Mouse (Mus musculus) activated CD4-positive, CD25-positive, alpha-beta regulatory T cell, adult 4 months (primary cell): Measurements from ENCODE around the gene Zfp672. TPM values are rescaled to one million over a fixed set of nuclear protein-coding genes. Genes with fewer than 3 reads are reported as not detected.

Experiments
- ATAC-seq: one replicate; pipeline ENCODE4 v1.8.0; 2017
- polyA plus RNA-seq, 2 experiments: library from polyadenylated mRNA; unstranded; fragments of 100-300 nt; shearing (Covaris generic); gene quantifications; one replicate each; pipeline ENCODE4 v1.2.1; 2017

The Zfp672 gene
- polyA plus RNA-seq, 2 experiments from 2014 or later, result 43.4 to 44.5 TPM

DNA sequence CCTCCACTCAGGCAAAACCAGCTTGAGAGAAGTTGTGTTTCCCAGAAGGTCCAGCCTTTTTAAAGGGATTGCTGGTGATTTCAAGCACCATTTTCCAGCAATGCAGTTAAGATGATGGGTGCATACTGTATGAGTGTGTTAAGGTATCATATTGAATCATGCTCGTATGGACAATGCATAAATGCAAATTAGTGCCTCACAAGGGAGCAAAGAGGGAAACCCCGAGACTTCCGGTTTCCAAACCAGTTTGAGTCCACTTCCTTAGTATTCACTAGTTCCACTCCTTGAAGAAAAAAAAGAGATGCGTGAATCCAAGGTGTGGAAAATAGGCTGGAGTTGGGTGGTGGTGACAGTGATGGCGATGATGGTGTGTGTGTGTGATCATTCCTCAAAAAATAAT lies 47.6 kb downstream of the Zfp672 start:
- ATAC-seq, result no peak

DNA sequence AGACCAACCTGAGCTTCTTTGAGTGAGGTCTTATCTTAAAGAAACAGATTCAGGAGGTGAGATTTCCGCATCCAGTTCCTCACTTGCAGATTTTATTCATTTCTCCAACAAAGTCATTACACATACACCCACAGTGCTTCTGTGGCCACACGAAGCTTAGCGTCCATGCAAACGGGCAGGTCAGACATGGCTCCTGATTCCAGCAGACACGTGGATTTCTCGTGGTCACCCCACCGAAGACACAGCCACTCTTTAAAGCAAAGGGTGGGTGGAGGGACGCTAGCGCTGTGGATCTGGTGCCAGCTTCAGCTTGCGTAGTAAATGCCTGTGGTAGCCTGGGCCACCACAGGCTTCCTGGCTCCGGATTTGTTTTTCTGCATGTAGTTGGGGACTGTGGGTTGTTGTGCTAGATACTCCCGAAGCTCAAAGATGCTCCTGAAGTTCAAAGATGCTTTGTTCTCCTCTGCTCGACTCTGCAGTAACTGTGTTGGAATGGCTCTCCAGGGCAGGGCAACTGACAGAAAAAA lies 48.1 kb downstream of the Zfp672 start:
- ATAC-seq, result no peak

DNA sequence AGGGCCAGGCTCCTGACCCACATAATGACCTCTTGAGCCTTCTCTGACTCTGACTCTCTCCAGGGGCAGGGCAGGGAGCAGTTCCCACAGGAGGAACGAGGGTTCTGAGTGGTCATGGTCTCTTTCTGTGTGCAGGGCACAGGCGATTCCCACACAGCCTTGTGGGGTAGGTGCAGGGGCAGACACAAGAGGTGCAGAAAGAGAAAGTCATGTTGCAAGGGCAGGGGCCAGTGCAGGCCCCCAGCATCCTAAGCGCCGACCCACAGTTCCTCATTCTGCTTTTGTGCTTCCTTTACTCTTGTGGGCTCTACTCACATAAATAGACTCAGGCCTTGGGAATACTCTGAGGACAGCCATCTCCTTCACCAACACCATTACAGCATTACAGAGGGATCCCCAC lies 54.4 kb downstream of the Zfp672 start:
- no peak for ATAC-seq

GRCm38 (mm10) chr11:58274572-58274971 lies 55.6 kb downstream of the Zfp672 start, which contains the start of gene 4930438A08Rik:
Gene 4930438A08Rik, plus strand, starts transcription at chr11:58274799.
- no peak for ATAC-seq

DNA sequence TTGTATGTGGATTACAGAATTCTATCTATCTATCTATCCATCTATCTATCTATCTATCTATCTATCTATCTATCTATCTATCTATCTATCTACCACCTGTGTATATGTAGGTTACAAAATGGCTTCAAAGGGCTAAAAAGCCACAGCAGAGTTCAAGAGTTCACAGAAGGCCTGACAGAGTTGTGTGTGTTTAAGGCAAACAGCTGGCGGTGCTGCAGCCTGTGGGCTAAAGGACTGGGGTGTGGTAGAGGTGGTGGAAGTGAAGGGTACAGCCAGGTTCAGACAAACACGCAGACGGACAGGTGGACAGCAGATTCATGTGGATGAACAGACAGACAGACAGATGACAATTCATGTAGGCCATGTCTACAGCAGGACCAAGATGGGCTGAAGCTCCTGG lies 61.9 kb downstream of the Zfp672 start:
- ATAC-seq, result no peak

Other genes starting within 250 kb of the Zfp672 start
- gene Gm12248, start 237.2 kb downstream of the Zfp672 start, polyA plus RNA-seq, result under 1 TPM in 1 of 2 experiments, not detected in 1; 0.22 TPM
- gene Cnot8, start 226.2 kb downstream of the Zfp672 start, polyA plus RNA-seq, result 10 to 100 TPM; 76.7 to 88.9 TPM
- 1 to 10 TPM; 4.9 to 6.3 TPM for gene Gemin5, start 161.8 kb downstream of the Zfp672 start, polyA plus RNA-seq
- gene Mrpl22, start 158.7 kb downstream of the Zfp672 start, polyA plus RNA-seq, result 10 to 100 TPM; 63.7 to 66.7 TPM
- 100 to 1,000 TPM; 396 to 413 TPM for gene Igtp, start 130.8 kb downstream of the Zfp672 start, polyA plus RNA-seq
- 10 to 100 TPM; 52.8 to 55.5 TPM for gene Irgm2, start 130.7 kb downstream of the Zfp672 start, polyA plus RNA-seq
- not detected for gene 4930438A08Rik, start 55.5 kb downstream of the Zfp672 start, polyA plus RNA-seq
- gene Zfp692, start 23.3 kb downstream of the Zfp672 start, polyA plus RNA-seq, result 10 to 100 TPM in 1 of 2 experiments, 1 to 10 TPM in 1; 6.5 to 10.3 TPM
- 1 to 10 TPM; 3.7 to 5.9 TPM for gene Sh3bp5l, start 385 bp upstream of the Zfp672 start, polyA plus RNA-seq
- not detected for gene Lypd8, start 48.7 kb upstream of the Zfp672 start, polyA plus RNA-seq
- not detected for gene 1810065E05Rik, start 90.8 kb upstream of the Zfp672 start, polyA plus RNA-seq
- not detected for gene Gm12253, start 102.2 kb upstream of the Zfp672 start, polyA plus RNA-seq
- not detected for gene Lypd9, start 122.6 kb upstream of the Zfp672 start, polyA plus RNA-seq
- not detected for gene Olfr30, start 131.9 kb upstream of the Zfp672 start, polyA plus RNA-seq
- gene Olfr332, start 162.2 kb upstream of the Zfp672 start, polyA plus RNA-seq, result not detected
- not detected for gene Olfr331, start 172.2 kb upstream of the Zfp672 start, polyA plus RNA-seq
- gene Olfr330, start 204.5 kb upstream of the Zfp672 start, polyA plus RNA-seq, result under 1 TPM in 1 of 2 experiments, not detected in 1; 0.16 TPM
- not detected for gene Olfr329-ps, start 216.1 kb upstream of the Zfp672 start, polyA plus RNA-seq
- not detected for gene Olfr328, start 225.3 kb upstream of the Zfp672 start, polyA plus RNA-seq
- not detected for gene Olfr224, start 240.2 kb upstream of the Zfp672 start, polyA plus RNA-seq
- not detected for gene Olfr325, start 247.4 kb upstream of the Zfp672 start, polyA plus RNA-seq